Mouse (Mus musculus) cortical plate, adult 2 months (tissue): ENCODE measurements around the gene Dusp21.

Experiments
- CTCF ChIP-seq: fragments of 200-500 bp; IDR thresholded peaks from 2 replicates; pipeline ENCODE4 v1.5.1; 2011; ENCODE audit warnings: mild to moderate bottlenecking, control low read depth, low read length; ENCODE audit not compliant: insufficient read depth; ENCODE audit errors: extremely low read depth
- POLR2A ChIP-seq: fragments of 200-500 bp; IDR thresholded peaks from 2 replicates; pipeline ENCODE4 v1.6.1; 2011; ENCODE audit warnings: mild to moderate bottlenecking, low read length, control low read depth; ENCODE audit not compliant: insufficient read depth; ENCODE audit errors: extremely low read depth

GRCm38 (mm10) chrX:18177803-18178202 is 32.1 kb downstream of the Dusp21 start:
- TF ChIP-seq POLR2A: no peak
- TF ChIP-seq CTCF: no peak
